Mouse (Mus musculus) heart, postnatal 0 days (tissue): ENCODE data around the gene Mmachc. TPM values are rescaled to one million over a fixed set of nuclear protein-coding genes. Genes with fewer than 3 reads are reported as not detected.

ENCODE experiments used
- ATAC-seq: fragments of 200-750 bp; cut with Nextera tagmentation; 2 replicates; pipeline ENCODE4 v1.8.0; 2017; ENCODE audit warnings: low read depth, moderate number of reproducible peaks, moderate library complexity; ENCODE audit not compliant: insufficient read depth
- DNase-seq: peaks from one replicate; pipeline ENCODE4 v3.0.0-alpha.2; 2016; ENCODE audit warnings: low spot score
- H3K27ac ChIP-seq: fragments of 300-500 bp; sonication (generic); 2 replicates; pipeline ENCODE4 v1.5.1; 2014; ENCODE audit warnings: low read depth, mild to moderate bottlenecking
- H3K27me3 ChIP-seq: fragments of 300-500 bp; sonication (generic); 2 replicates; pipeline ENCODE4 v1.6.1; 2014; ENCODE audit warnings: low read length, mixed read lengths; ENCODE audit not compliant: control insufficient read depth, insufficient read depth
- H3K36me3 ChIP-seq: fragments of 300-500 bp; sonication (generic); replicated peaks from 2 replicates; pipeline ENCODE4 v1.6.1; 2014; ENCODE audit warnings: low read length, mixed read lengths; ENCODE audit not compliant: control insufficient read depth, insufficient read depth
- H3K4me1 ChIP-seq: fragments of 300-500 bp; sonication (generic); 2 replicates; pipeline ENCODE4 v1.6.1; 2014; ENCODE audit warnings: antibody characterized with exemption; ENCODE audit not compliant: control insufficient read depth, insufficient read depth
- H3K4me2 ChIP-seq: fragments of 300-500 bp; sonication (generic); 2 replicates; pipeline ENCODE4 v1.6.1; 2014; ENCODE audit warnings: low read depth, mild to moderate bottlenecking, low read length, moderate library complexity
- H3K4me3 ChIP-seq: fragments of 300-500 bp; sonication (generic); 2 replicates; pipeline ENCODE4 v1.5.1; 2014; ENCODE audit warnings: low read depth, low read length
- H3K9ac ChIP-seq: fragments of 300-500 bp; sonication (generic); replicated peaks from 2 replicates; pipeline ENCODE4 v1.6.1; 2014; ENCODE audit warnings: low read depth, low read length, mixed read lengths
- H3K9me3 ChIP-seq: fragments of 300-500 bp; sonication (generic); replicated peaks from 2 replicates; pipeline ENCODE4 v1.6.1; 2016; ENCODE audit warnings: low read length; ENCODE audit not compliant: control insufficient read depth
- CTCF ChIP-seq: IDR thresholded peaks from 2 replicates; pipeline ENCODE4 v1.5.1; 2016; ENCODE audit warnings: antibody characterized with exemption, control low read depth, low read depth
- EP300 ChIP-seq: IDR thresholded peaks from 2 replicates; pipeline ENCODE4 v1.6.1; 2016; ENCODE audit warnings: antibody characterized with exemption, low read depth
- WGBS: fragments of 180-500 bp; shearing (Covaris S2); extraction: QIAGEN DNeasy Blood & Tissue Kit; methylation state at CpG from one replicate; pipeline ENCODE4 v1.1.7; 2014; 5-methylcytosine and 5-hydroxymethylcytosine counted together
- polyA plus RNA-seq: library from polyadenylated mRNA; unstranded; fragments of >200 nt; fragmentation: Nextera tagmentation; extraction: Ambion mirVana; gene quantifications from 2 replicates; pipeline ENCODE4 v1.2.1, GENCODE M21; 2015
- total RNA-seq: library from RNA; depleted of rRNA; stranded (reverse); fragments of >200 nt; gene quantifications from 2 replicates; pipeline ENCODE4 v1.2.3, GENCODE M21; 2014; ENCODE audit warnings: low replicate concordance; rRNA removed

The Mmachc gene
- total and polyA plus RNA-seq, 2 experiments from 2014 or later, result 36.5 to 41.1 TPM

DNA sequence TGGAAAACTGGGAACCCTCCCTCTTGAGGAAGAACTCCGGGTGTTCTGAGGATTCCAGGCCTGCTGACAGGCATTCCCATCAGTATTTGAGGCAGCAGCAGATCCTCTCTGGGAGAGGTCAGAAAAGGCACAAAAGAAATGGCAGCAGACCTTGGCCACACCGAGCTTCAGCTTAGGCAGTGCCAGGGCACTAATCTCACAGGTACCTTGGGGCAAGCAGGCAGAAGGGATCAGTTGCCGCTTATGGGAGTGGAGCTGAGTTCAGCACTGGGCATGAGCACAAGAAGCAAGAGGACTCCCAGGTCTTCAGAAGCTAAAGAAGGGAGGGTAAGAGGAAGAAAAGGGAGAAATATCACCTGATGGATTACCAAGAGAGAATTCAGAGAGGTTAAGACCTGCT is 50.2 kb downstream of the Mmachc start:
- ATAC-seq (no peak), DNase-seq (no peak)
- Histone ChIP-seq H3K4me2 (no peak overlapping the region), H3K27me3 (no peaks in the 10 kb centered on the region), H3K4me1 (no peaks in the 10 kb centered on the region), H3K9me3 (no peaks in the 10 kb centered on the region; the same call in 1 of the 2 replicates), H3K27ac (no peak overlapping the region), H3K9ac (no peak overlapping the region), H3K4me3 (no peak overlapping the region), H3K36me3 (no peaks in the 10 kb centered on the region)
- TF ChIP-seq CTCF, result no peak
- TF ChIP-seq EP300, result no peak
- WGBS, result 41% methylated on average over 3 of the region's 3 CpGs

DNA sequence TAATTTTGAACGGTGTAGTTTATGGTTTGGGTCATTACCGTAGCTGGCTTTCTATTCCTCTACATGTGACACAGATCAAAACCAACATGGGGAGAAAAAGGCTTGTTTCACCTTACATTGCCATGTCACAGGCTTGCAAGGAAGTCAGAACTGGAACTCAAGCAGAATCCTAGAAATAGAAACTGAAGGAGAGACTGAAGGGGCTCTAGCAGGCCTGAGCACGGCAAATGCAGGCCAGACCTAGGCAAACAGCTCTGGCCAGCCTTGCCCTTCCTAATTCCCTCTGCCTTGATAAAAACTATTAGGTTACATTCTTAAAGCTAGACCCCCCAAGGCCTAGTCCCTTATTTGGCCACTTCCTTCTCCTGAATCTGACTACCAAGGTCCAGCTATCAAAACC is 52.5 kb downstream of the Mmachc start:
- H3K9ac ChIP-seq, result no peak overlapping the region
- no peak for DNase-seq
- H3K36me3 ChIP-seq, result no peaks in the 10 kb centered on the region
- H3K27ac ChIP-seq, result no peak overlapping the region
- H3K27me3 ChIP-seq, result no peaks in the 10 kb centered on the region
- ATAC-seq, result no peak
- TF ChIP-seq EP300 (no peak), CTCF (no peak)
- no peaks in the 10 kb centered on the region for H3K9me3 ChIP-seq
- 60% methylated on average over 3 of the region's 3 CpGs for WGBS
- no peaks in the 10 kb centered on the region for H3K4me1 ChIP-seq
- H3K4me2 ChIP-seq, result no peak overlapping the region
- H3K4me3 ChIP-seq, result no peak overlapping the region

DNA sequence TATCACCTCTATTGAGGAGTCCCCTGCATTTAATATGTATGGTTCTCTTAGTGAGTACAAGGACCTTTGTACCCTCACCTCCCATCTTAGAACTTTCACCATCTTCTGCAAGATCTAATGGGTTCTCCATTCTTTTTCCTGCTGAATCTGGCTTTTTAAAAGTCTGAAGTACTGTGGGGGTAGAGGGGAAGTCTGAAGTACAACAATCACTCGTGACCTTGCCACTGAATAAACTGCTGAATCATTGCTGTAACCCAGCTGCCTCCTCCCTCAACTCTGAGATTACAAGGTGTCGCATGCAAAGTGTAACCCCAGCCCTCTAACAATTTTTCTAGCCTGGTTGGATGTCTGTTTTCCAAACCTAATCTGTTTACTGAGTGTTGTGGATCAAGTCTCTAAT is 53.1 kb downstream of the Mmachc start:
- WGBS, result 38% methylated on average over 2 of the region's 2 CpGs
- Histone ChIP-seq H3K36me3 (no peaks in the 10 kb centered on the region), H3K4me3 (no peak overlapping the region), H3K27ac (no peak overlapping the region), H3K27me3 (no peaks in the 10 kb centered on the region), H3K4me1 (peaks cover 3% of the 10 kb centered on the region), H3K9ac (no peak overlapping the region), H3K9me3 (no peaks in the 10 kb centered on the region), H3K4me2 (no peak overlapping the region)
- no peak for TF ChIP-seq CTCF
- TF ChIP-seq EP300, result no peak
- DNase-seq, result no peak
- no peak for ATAC-seq

DNA sequence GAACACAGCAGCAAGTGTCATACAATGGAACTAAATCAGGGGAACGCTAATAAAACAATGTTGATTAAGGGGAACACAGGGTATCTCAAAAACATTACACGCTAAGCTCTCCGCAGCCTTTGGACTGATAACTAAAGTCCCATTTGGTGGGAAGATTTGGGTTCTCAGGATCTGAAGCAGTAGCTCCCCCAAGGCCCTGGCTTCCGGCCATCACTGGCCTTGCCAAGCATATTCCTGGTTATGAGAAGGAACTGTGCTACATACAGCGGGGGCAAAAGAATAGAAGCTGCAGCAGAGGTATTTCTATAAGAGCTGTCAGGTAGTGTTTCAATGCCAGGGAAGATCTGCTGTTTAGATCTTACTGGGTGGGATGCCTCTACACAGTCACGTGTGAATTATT is 55.0 kb downstream of the Mmachc start:
- no peaks in the 10 kb centered on the region for H3K9me3 ChIP-seq
- H3K9ac ChIP-seq, result no peak overlapping the region
- H3K4me2 ChIP-seq, result no peak overlapping the region
- no peaks in the 10 kb centered on the region; the same call in 1 of the 2 replicates for H3K36me3 ChIP-seq
- WGBS, result 79% methylated on average over 6 of the region's 6 CpGs
- H3K27me3 ChIP-seq, result no peaks in the 10 kb centered on the region
- H3K4me1 ChIP-seq, result peaks cover 9% of the 10 kb centered on the region
- ATAC-seq (no peak), DNase-seq (no peak)
- TF ChIP-seq EP300 (no peak), CTCF (no peak)
- no peak overlapping the region for H3K4me3 ChIP-seq
- no peak overlapping the region for H3K27ac ChIP-seq

Other genes starting within 250 kb of the Mmachc start
- 49.8 and 52.5 TPM in 2 replicates for gene Mast2, start 244.2 kb downstream of the Mmachc start, total RNA-seq
- 14.3 and 14.9 TPM in 2 replicates for gene Mast2, start 244.2 kb downstream of the Mmachc start, polyA plus RNA-seq
- gene Ipp, start 200.9 kb downstream of the Mmachc start, total RNA-seq, result 6.1 and 6.2 TPM in 2 replicates
- 14.9 and 15.9 TPM in 2 replicates for gene Ipp, start 200.9 kb downstream of the Mmachc start, polyA plus RNA-seq
- gene Tmem69, start 152.5 kb downstream of the Mmachc start, total RNA-seq, result 17.9 and 19.6 TPM in 2 replicates
- 27.6 and 28.2 TPM in 2 replicates for gene Tmem69, start 152.5 kb downstream of the Mmachc start, polyA plus RNA-seq
- 56.9 and 95.7 TPM in 2 replicates for gene Gpbp1l1, start 150.7 kb downstream of the Mmachc start, total RNA-seq
- gene Gpbp1l1, start 150.7 kb downstream of the Mmachc start, polyA plus RNA-seq, result 30.1 and 32.5 TPM in 2 replicates
- 0.08 and 0.57 TPM in 2 replicates for gene Ccdc17, start 111.8 kb downstream of the Mmachc start, total RNA-seq
- 3.1 and 5.1 TPM in 2 replicates for gene Ccdc17, start 111.8 kb downstream of the Mmachc start, polyA plus RNA-seq
- 28.1 and 29.9 TPM in 2 replicates for gene Nasp, start 80.5 kb downstream of the Mmachc start, total RNA-seq
- 32.1 and 32.2 TPM in 2 replicates for gene Nasp, start 80.5 kb downstream of the Mmachc start, polyA plus RNA-seq
- 465 and 479 TPM in 2 replicates for gene Akr1a1, start 56.7 kb downstream of the Mmachc start, total RNA-seq
- 533 and 534 TPM in 2 replicates for gene Akr1a1, start 56.7 kb downstream of the Mmachc start, polyA plus RNA-seq
- gene Prdx1, start 22.9 kb downstream of the Mmachc start, total RNA-seq, result 317 and 334 TPM in 2 replicates
- gene Prdx1, start 22.9 kb downstream of the Mmachc start, polyA plus RNA-seq, result 1,000 and 1,028 TPM in 2 replicates
- 6.3 and 6.8 TPM in 2 replicates for gene Ccdc163, start 103 bp upstream of the Mmachc start, total RNA-seq
- gene Ccdc163, start 103 bp upstream of the Mmachc start, polyA plus RNA-seq, result 6.0 and 8.7 TPM in 2 replicates
- 1.3 and 4.0 TPM in 2 replicates for gene Tesk2, start 12.5 kb upstream of the Mmachc start, total RNA-seq
- 2.3 and 2.4 TPM in 2 replicates for gene Tesk2, start 12.5 kb upstream of the Mmachc start, polyA plus RNA-seq
- 20.3 and 46.9 TPM in 2 replicates for gene Toe1, start 99.2 kb upstream of the Mmachc start, total RNA-seq
- gene Toe1, start 99.2 kb upstream of the Mmachc start, polyA plus RNA-seq, result 17.3 and 17.5 TPM in 2 replicates
- 2.6 and 6.9 TPM in 2 replicates for gene Mutyh, start 99.3 kb upstream of the Mmachc start, total RNA-seq
- 3.9 and 4.4 TPM in 2 replicates for gene Mutyh, start 99.3 kb upstream of the Mmachc start, polyA plus RNA-seq
- gene Hpdl, start 113.3 kb upstream of the Mmachc start, total RNA-seq, result 2.2 and 3.4 TPM in 2 replicates
- gene Hpdl, start 113.3 kb upstream of the Mmachc start, polyA plus RNA-seq, result 2.1 and 2.9 TPM in 2 replicates
- 1.4 and 1.5 TPM in 2 replicates for gene Zswim5, start 169.0 kb upstream of the Mmachc start, total RNA-seq
- gene Zswim5, start 169.0 kb upstream of the Mmachc start, polyA plus RNA-seq, result 0.34 TPM in 2 replicates